Mouse (Mus musculus): ENCODE data around the gene Usp29.
"Not testable (repeated sequence)": the region's sequence is repeated elsewhere in the genome, so short reads cannot be mapped to it uniquely, and the experiment has no call there.

The Usp29 gene

GRCm38 (mm10) chr7:6919131-6919870, 188.9 kb downstream of the Usp29 start:
- no peak for DNase-seq (ENCODE audit: low read depth in 2 of 2, low spot score in 2 of 2)

DNA sequence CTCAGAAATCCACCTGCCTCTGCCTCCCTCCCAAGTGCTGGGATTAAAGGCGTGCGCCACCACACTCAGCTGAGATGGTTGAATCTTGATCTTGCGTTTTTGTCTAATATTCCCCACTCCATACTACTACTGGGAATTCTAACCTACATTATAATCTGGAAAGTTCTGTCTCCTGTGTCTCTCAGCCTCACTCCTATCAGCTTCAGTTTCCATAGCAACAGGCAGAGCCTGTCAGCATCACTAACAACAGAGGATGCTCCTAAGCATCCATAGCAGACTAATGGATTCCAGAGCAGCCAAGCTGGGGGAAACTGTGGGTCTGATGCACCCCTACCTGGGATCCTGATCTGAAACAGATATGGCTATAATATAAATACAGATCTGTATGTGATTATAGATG, 193.1 kb downstream of the Usp29 start:
- DNase-seq (ENCODE audit: low read depth in 2 of 2, low spot score in 2 of 2) = no peak

- no peak for DNase-seq (ENCODE audit: low read depth in 2 of 2, low spot score in 2 of 2)
Observed at GRCm38 (mm10) chr7:6925926-6926730, 195.8 kb downstream of the Usp29 start.

DNA sequence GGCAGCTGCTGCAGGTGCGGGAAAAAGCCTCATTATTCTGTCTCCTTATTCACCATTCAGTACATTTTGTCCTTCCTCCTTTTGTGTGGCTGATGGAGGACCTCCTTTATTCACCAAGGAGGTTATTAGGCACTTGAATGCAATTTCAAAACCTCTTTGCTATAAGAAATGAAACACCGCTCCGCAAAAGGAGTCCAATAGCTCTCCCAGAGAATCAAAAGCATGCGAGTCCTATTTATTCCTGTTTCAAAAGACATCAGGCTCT, 196.3 kb downstream of the Usp29 start:
- DNase-seq (ENCODE audit: low read depth in 2 of 2, low spot score in 2 of 2) = no peak

GRCm38 (mm10) chr7:6929286-6929685, 198.9 kb downstream of the Usp29 start:
- DNase-seq (ENCODE audit: low read depth in 2 of 2, low spot score in 2 of 2) = no peak

DNA sequence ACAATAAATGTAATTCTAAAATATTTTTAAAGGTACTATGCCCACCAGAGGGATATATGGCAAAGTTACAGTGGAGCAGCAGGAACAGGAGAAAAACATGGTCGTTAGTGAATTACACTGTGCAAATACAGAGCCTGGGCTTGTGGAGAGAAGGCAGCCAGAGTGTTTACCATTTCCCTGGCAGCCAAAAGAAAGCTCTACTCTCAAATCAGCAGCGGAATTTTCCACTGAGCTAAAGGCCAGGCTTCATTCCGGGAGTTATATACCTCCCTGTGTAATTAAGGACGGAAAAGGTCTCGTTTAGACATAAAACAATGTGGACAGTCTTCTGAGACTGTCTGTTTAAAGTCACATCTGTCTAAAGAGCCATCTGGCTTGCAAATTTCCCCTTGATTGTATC, 204.4 kb downstream of the Usp29 start:
- no peak for DNase-seq (ENCODE audit: low read depth in 2 of 2, low spot score in 2 of 2)

DNA sequence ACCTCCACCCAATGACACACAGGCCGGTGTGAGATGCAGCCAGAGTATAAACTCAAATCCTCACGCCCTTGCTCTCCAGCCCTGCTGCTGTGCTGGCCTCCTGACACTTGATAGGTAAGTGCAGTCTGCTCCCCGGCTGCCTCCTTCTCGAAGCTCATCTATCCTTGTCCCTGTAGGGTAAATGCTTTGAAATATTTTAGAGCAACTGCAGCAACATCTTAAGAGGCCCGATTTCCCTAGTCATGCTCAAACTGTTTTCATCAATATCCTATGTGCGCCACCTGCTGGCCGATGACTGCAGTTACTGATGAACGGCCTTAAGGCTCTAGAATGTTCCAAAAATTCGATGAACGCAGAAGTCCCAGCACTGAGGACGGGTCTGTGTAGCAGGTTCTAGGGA, 206.7 kb downstream of the Usp29 start:
- peak in 1 of 2 experiments; percentile 42 for DNase-seq (ENCODE audit: low read depth in 2 of 2, low spot score in 2 of 2)

DNA sequence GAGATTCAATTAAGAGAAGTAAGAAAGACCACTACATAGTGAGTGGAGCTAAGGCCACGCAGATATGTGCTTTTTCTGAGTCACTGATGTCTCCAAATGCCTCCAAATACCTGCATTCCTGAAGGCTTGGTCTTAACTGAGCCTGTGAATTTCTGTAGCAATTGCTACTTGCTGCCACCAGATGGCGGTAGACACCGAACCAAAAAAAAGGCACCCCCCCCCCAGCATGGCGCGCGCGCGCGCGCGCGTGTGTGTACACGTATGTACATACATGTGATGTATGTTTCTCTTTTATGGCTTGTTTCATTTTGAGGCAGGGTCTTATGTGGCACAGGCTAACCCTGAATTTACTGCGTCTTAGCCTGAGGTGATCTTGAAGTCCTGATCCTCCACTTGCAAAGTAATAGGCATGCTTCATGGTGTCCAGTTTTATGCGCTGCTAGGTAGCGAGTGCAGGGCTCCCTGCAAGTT, 210.4 kb downstream of the Usp29 start:
- DNase-seq (ENCODE audit: low read depth in 2 of 2, low spot score in 2 of 2) = no peak

- not testable (repeated sequence) for DNase-seq (ENCODE audit: low read depth in 2 of 2, low spot score in 2 of 2)
Observed at GRCm38 (mm10) chr7:6948061-6948460, 217.7 kb downstream of the Usp29 start.

DNA sequence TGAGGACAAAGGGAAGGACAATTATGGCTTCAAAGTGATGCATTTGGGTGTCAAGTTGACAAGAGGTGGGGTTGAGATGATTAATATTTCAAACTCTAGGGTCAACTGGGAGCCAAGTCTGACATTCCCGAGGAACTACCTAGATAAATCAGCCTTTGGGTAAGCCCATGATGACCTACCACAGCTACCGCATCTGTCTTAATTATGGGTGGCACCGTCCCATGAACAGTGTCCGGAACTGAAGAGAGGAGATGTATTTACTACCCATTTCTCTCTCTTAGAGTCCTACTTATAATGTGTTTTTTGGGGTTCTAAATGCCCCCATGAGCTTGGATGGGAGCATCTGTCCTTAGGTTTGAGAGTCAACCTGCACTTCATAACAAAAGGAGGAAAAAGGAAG, 226.2 kb downstream of the Usp29 start:
- no peak for DNase-seq (ENCODE audit: low read depth in 2 of 2, low spot score in 2 of 2)

DNA sequence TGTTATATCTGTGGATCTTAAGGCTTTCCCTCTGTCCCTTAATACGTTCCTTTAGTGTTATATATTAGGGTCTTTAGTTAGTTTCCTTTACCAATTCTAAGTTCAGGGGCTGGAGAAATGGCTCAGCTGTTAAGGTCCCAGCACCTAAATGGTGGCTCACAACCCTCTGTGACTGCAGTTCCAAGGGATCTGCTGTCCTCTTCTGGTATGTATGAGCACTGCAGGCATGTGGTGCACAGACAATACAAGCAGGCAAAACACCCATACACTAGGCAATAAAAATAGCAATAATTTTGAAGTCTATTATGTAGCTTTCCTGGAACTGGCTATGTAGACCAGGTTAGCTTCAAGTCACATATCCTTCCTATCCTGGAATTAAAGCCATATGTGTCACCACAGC, 228.2 kb downstream of the Usp29 start:
- no peak for DNase-seq (ENCODE audit: low read depth in 2 of 2, low spot score in 2 of 2)

DNA sequence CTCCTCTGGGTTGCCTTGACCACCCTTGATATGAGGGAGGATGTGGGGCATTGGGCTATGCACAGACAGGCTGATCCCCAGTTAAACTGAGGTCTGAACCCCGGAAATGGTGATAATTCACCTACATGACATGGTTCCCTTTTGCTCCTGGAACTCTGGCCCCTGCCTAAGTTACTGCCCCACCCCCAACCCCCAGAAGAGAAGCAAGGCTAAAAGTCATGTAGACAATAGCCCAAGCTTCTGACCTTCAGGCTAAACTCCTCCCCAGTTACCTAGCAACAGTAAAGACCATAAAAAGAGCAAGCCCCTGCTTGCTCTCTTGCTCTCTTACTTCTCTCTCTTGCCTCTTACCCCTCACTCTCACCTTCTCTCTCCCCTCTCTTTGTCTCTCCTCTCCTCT, 243.2 kb downstream of the Usp29 start:
- no peak for DNase-seq (ENCODE audit: low read depth in 2 of 2, low spot score in 2 of 2)

DNA sequence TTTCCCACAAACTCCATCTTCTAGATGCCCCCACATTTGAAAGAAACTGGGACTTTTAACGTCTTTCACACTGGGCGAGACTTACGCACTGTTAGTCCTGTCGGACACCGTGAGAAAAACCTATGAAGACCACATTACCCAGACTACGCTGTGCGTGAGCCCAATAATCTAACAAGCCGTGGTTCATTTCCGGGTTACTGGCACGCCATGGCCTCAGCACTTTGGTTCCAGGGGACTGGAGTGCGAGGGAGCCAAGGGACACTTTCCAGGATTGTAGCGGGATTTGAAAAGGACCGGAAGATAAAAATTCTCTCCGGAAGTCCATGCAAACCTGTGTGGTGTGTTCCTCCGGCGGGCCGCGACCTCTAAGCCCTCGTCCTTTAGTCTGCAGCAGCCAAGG, 246.5 kb downstream of the Usp29 start:
- no peak for DNase-seq (ENCODE audit: low read depth in 2 of 2, low spot score in 2 of 2)

DNA sequence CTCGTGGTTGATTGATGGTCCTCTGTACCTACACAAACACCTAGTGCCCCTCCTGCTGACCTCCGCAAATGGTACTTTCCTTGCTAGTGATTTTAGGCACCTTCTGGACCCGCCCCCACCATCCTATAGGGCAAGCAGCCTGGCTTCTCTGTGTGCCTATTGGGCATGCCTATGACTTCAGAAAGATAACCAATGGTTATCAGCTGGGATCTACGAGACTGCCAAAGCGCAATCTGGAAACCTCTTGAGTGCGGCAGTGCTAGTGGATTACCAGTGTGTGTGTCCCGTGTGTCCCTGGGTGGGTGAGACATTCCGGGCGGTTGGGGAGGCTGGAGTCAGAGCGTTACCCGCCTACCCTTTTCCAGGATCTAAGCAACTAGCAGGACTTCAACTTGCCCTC, 264.9 kb downstream of the Usp29 start, which contains the start of gene Aurkc:
TSS of gene Aurkc (plus strand) at position 50 of the 400 bp plus-strand sequence.
- DNase-seq (ENCODE audit: low read depth in 2 of 2, low spot score in 2 of 2) = not testable (repeated sequence)

GRCm38 (mm10) chr7:6998914-6999313, 268.5 kb downstream of the Usp29 start:
- DNase-seq (ENCODE audit: low read depth in 2 of 2, low spot score in 2 of 2) = not testable (repeated sequence)

DNA sequence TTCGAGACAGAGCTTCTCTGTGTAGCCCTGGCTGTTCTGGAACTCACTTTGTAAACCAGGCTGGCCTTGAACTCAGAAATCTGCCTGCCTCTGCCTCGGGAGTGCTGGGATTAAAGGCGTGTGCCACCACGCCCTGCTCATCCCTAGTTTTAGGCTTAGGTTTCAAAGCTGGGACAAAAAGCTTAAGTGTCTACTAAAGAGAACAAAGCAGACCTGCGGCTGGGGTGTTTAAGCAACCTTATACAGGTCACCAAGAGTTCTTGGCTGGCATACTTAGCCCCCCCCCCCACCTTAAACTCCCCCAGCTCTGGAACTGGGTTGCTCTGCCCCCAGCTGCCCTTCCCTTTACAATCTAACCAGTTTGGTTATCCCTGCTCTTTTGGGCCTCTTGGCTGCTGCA, 275.1 kb downstream of the Usp29 start:
- not testable (repeated sequence) for DNase-seq (ENCODE audit: low read depth in 2 of 2, low spot score in 2 of 2)
